Mouse (Mus musculus) hindbrain, postnatal 0 days (tissue): ENCODE data around the gene Gm1043. TPM values are rescaled to one million over a fixed set of nuclear protein-coding genes. Genes with fewer than 3 reads are reported as not detected.

Experiments
- ATAC-seq: fragments of 200-750 bp; cut with Nextera tagmentation; 2 replicates; pipeline ENCODE4 v1.8.0; 2017; ENCODE audit warnings: mild to moderate bottlenecking, moderate TSS enrichment, moderate library complexity
- DNase-seq: peaks from one replicate; pipeline ENCODE4 v3.0.0-alpha.2; 2015; ENCODE audit warnings: low spot score
- H3K27ac ChIP-seq: fragments of 300-500 bp; sonication (generic); 2 replicates; pipeline ENCODE4 v1.5.1; 2014; ENCODE audit warnings: mild to moderate bottlenecking
- H3K27me3 ChIP-seq: fragments of 300-500 bp; sonication (generic); 2 replicates; pipeline ENCODE4 v1.6.1; 2014; ENCODE audit warnings: low read length, mixed read lengths; ENCODE audit not compliant: insufficient read depth
- H3K36me3 ChIP-seq: fragments of 300-500 bp; sonication (generic); 2 replicates; pipeline ENCODE4 v1.6.1; 2014; ENCODE audit warnings: low read length, mixed read lengths; ENCODE audit not compliant: insufficient read depth
- H3K4me1 ChIP-seq: fragments of 300-500 bp; sonication (generic); 2 replicates; pipeline ENCODE4 v1.6.1; 2014; ENCODE audit warnings: antibody characterized with exemption, low read length, mixed read lengths; ENCODE audit not compliant: insufficient read depth
- H3K4me2 ChIP-seq: fragments of 300-500 bp; sonication (generic); 2 replicates; pipeline ENCODE4 v1.6.1; 2014; ENCODE audit warnings: low read depth, mild to moderate bottlenecking, low read length, moderate library complexity, mixed read lengths
- H3K4me3 ChIP-seq: fragments of 300-500 bp; sonication (generic); 2 replicates; pipeline ENCODE4 v1.5.1; 2014; ENCODE audit warnings: low read length
- H3K9ac ChIP-seq: fragments of 300-500 bp; sonication (generic); replicated peaks from 2 replicates; pipeline ENCODE4 v1.6.1; 2014; ENCODE audit warnings: mild to moderate bottlenecking, low read length, moderate library complexity, mixed read lengths
- H3K9me3 ChIP-seq: fragments of 300-500 bp; sonication (generic); 2 replicates; pipeline ENCODE4 v1.6.1; 2016; ENCODE audit warnings: low read length, mixed read lengths
- CTCF ChIP-seq: IDR thresholded peaks from 2 replicates; pipeline ENCODE4 v1.5.1; 2016; ENCODE audit warnings: antibody characterized with exemption, control low read depth, low read depth
- WGBS: fragments of 180-500 bp; shearing (Covaris S2); extraction: QIAGEN DNeasy Blood & Tissue Kit; methylation state at CpG from one replicate; pipeline ENCODE4 v1.1.7; 2014; 5-methylcytosine and 5-hydroxymethylcytosine counted together
- polyA plus RNA-seq: library from polyadenylated mRNA; unstranded; fragments of >200 nt; fragmentation: Nextera tagmentation; extraction: Ambion mirVana; gene quantifications from 2 replicates; pipeline ENCODE4 v1.2.1, GENCODE M21; 2015
- total RNA-seq: library from RNA; depleted of rRNA; stranded (reverse); fragments of >200 nt; gene quantifications from 2 replicates; pipeline ENCODE4 v1.2.3, GENCODE M21; 2014

Gm1043 gene
- total and polyA plus RNA-seq, 2 experiments from 2014 or later: 1.7 to 20.0 TPM

- H3K36me3 ChIP-seq: no peaks in the 10 kb centered on the region
- H3K9me3 ChIP-seq: no peaks in the 10 kb centered on the region
- 23% methylated on average over 3 of the region's 3 CpGs for WGBS
- H3K27ac ChIP-seq: peak overlapping the region; percentile 28; the same call in 1 of the 2 replicates
- TF ChIP-seq CTCF: no peak
- H3K27me3 ChIP-seq: no peaks in the 10 kb centered on the region
- ATAC-seq (no peak), DNase-seq (peak; percentile 65)
- no peak overlapping the region for H3K4me3 ChIP-seq
- H3K9ac ChIP-seq: no peak overlapping the region
- H3K4me2 ChIP-seq: no peak overlapping the region
- 0 out of 2 replicates have a peak, but pooled peaks cover 7% of the 10 kb centered on the region for H3K4me1 ChIP-seq
These were observed 2.8 kb upstream of the Gm1043 start for GRCm38 (mm10) chr5:37082420-37082819.

DNA sequence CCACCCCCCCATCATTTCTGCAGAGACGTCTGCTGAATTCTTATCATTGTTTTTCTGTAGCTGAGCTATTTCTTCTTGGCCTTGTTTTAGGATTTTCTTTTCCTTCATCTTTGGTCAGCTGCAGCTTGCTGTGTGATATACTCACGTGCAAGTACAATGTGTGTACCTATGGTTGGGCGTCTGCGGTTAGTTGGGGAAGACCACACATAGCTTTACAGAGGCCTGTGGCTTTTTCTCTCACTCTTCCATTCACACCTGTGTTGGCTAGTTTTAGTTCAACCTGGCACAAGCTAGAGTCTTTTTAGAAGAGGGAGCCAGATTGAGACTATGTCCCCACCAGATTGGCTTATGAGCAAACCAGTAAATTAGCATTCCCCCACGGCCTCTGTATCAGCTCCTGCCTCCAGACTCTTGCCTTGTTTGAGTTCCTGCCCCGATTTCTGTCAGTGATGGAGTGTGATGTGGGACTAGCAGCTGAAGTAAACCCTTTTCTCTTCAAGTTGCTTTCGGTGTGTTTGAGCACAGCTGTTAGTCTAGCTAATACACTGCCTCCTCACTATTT is 1.9 kb upstream of the Gm1043 start:
- ATAC-seq (no peak), DNase-seq (no peak)
- H3K27me3 ChIP-seq: no peaks in the 10 kb centered on the region
- H3K4me2 ChIP-seq: no peak overlapping the region
- H3K9ac ChIP-seq: no peak overlapping the region
- H3K9me3 ChIP-seq: no peaks in the 10 kb centered on the region
- no peak overlapping the region for H3K4me3 ChIP-seq
- no peak for TF ChIP-seq CTCF
- H3K4me1 ChIP-seq: 0 out of 2 replicates have a peak, but pooled peaks cover 7% of the 10 kb centered on the region
- no peak overlapping the region for H3K27ac ChIP-seq
- 66% methylated on average over 7 of the region's 7 CpGs for WGBS
- H3K36me3 ChIP-seq: no peaks in the 10 kb centered on the region

DNA sequence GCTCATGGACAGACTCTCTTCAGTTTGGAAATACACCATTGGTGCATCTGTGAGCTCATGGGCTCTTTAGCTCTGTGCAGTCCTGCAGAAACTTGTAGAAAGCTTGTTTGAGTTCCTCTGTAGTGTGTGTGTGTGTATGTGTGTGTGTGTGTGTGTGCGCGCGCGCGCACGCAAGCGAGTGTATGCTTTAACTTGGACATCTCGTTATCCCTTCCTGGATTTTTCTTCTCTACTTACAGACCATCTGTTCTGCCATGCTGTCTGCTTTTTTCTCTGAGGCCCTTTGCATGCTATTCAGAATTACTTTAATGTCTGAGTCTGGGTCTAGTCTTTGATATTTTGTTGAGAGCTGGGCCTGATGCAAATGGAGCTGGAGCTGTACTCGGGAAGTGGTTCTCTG is 1.3 kb upstream of the Gm1043 start:
- ATAC-seq (no peak), DNase-seq (no peak)
- no peak overlapping the region for H3K27ac ChIP-seq
- no peak overlapping the region for H3K4me3 ChIP-seq
- H3K9me3 ChIP-seq: no peaks in the 10 kb centered on the region
- no peaks in the 10 kb centered on the region for H3K36me3 ChIP-seq
- H3K27me3 ChIP-seq: no peaks in the 10 kb centered on the region
- H3K4me2 ChIP-seq: no peak overlapping the region
- WGBS: 82% methylated on average over 9 of the region's 9 CpGs
- no peak overlapping the region for H3K9ac ChIP-seq
- 0 out of 2 replicates have a peak, but pooled peaks cover 7% of the 10 kb centered on the region for H3K4me1 ChIP-seq
- no peak for TF ChIP-seq CTCF

DNA sequence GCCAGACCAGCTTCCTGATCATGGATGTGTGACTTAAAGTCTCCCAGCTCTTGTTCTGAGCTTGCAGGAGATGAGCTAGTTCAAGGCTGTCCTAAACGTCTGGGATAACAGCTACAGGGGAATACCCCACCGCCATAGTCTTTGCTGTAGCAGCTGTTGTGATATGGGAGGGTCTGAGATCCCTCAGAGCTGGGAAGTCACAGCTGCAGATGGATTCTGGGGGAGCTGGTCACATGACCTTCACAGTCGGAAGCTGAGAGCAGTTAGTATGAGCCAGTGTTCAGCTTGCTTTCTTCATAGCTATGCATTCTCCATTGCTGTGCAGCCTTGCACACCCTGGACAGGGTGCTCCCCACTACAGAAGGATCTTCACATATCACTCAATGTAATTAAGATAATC is 748 bp downstream of the Gm1043 start:
- Histone ChIP-seq H3K9ac (no peak overlapping the region), H3K4me2 (no peak overlapping the region), H3K27ac (no peak overlapping the region), H3K4me3 (no peak overlapping the region), H3K27me3 (no peaks in the 10 kb centered on the region), H3K4me1 (peaks cover 7% of the 10 kb centered on the region; the same call in 1 of the 2 replicates), H3K36me3 (no peaks in the 10 kb centered on the region), H3K9me3 (no peaks in the 10 kb centered on the region)
- WGBS: 65% methylated on average over 3 of the region's 3 CpGs
- DNase-seq: no peak
- no peak for ATAC-seq
- no peak for TF ChIP-seq CTCF

GRCm38 (mm10) chr5:37087786-37088185 is 2.6 kb downstream of the Gm1043 start:
- Histone ChIP-seq H3K9ac (no peak overlapping the region), H3K27me3 (no peaks in the 10 kb centered on the region), H3K36me3 (no peaks in the 10 kb centered on the region), H3K4me2 (no peak overlapping the region), H3K9me3 (no peaks in the 10 kb centered on the region), H3K27ac (no peak overlapping the region), H3K4me3 (no peak overlapping the region), H3K4me1 (peaks cover 9% of the 10 kb centered on the region; the same call in 1 of the 2 replicates)
- TF ChIP-seq CTCF: no peak
- DNase-seq (no peak), ATAC-seq (no peak)
- 46% methylated on average over 2 of the region's 2 CpGs for WGBS

DNA sequence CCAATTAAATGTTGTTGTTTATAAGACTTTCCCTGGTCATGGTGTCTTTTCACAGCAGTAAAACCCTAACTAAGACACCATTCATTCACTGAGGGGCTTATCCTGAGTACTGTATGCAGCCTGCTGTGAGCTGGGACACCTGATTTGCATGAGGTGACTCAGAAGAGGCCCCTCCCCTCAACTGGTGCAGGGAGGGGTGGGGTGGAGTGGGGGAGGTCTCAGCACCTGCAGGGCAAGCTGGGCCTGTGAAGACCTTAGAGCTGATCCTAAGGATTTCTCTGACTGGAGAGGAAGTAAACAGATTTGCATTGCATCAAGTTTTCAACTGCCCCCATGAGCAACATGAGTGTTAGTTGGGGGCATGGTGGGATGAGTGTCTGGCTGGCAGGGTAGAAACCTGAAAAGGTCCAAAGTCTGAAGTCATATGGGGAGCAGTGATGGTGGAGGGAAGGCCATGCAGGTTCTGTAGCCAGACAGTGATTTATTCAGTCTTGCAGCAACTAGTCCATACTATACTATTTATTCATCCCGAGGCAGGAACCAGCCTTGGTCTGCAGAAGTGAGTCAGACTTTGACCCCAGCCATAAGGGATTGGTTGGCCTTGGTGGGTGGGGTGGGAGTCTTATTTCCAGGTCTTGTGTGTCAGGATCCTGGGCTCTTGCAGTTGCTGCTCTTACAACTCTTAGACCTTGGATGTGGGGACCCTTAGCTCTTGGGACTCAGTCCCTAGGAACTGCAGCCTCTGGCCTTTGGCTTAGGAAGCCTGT is 3.4 kb downstream of the Gm1043 start:
- DNase-seq (no peak), ATAC-seq (no peak)
- Histone ChIP-seq H3K9me3 (no peaks in the 10 kb centered on the region), H3K4me3 (no peak overlapping the region), H3K4me2 (no peak overlapping the region), H3K36me3 (no peaks in the 10 kb centered on the region), H3K4me1 (peaks cover 9% of the 10 kb centered on the region; the same call in 1 of the 2 replicates), H3K9ac (no peak overlapping the region), H3K27ac (no peak overlapping the region), H3K27me3 (no peaks in the 10 kb centered on the region)
- TF ChIP-seq CTCF: no peak
- WGBS: 54% methylated on average over 1 of the region's 1 CpGs

DNA sequence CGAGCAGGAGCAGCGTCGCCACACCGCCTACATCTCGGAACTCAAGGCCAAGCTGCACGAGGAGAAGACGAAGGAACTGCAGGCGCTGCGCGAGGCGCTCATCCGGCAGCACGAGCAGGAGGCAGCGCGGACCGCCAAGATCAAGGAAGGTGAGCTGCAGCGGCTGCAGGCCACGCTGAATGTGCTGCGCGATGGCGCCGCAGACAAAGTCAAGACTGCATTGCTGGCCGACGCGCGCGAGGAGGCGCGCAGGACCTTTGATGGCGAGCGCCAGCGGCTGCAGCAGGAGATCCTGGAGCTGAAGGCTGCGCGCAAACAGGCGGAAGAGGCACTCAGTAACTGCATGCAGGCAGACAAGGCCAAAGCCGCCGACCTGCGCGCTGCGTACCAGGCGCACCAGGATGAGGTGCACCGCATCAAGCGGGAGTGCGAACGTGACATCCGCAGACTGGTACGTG is 6.0 kb downstream of the Gm1043 start:
- peak overlapping the region; percentile 20; the same call in 1 of the 2 replicates for H3K27ac ChIP-seq
- ATAC-seq: peak; percentile 44
- peak; percentile 50 for TF ChIP-seq CTCF
- peak overlapping the region; percentile 16 for H3K4me3 ChIP-seq
- H3K4me1 ChIP-seq: peaks cover 9% of the 10 kb centered on the region; the same call in 1 of the 2 replicates
- H3K27me3 ChIP-seq: no peaks in the 10 kb centered on the region
- peak; percentile 75 for DNase-seq
- H3K9me3 ChIP-seq: no peaks in the 10 kb centered on the region
- peak overlapping the region; percentile 51 for H3K4me2 ChIP-seq
- peak overlapping the region; percentile 33 for H3K9ac ChIP-seq
- no peaks in the 10 kb centered on the region for H3K36me3 ChIP-seq
- WGBS: 3% methylated on average over 45 of the region's 47 CpGs
